Mouse (Mus musculus): ENCODE measurements at regions not wholly inside any gene's neighbourhood (a gene's known extent, or its start where the extent isn't known, plus 50 kb on each side); places are given as distances from the start of the nearest gene placed in this dataset.
A peak's percentile ranks its signal among the peaks of the same experiment; 100 is the strongest.
"Not testable (repeated sequence)": the region's sequence is repeated elsewhere in the genome, so short reads cannot be mapped to it uniquely, and the experiment has no call there.

DNA sequence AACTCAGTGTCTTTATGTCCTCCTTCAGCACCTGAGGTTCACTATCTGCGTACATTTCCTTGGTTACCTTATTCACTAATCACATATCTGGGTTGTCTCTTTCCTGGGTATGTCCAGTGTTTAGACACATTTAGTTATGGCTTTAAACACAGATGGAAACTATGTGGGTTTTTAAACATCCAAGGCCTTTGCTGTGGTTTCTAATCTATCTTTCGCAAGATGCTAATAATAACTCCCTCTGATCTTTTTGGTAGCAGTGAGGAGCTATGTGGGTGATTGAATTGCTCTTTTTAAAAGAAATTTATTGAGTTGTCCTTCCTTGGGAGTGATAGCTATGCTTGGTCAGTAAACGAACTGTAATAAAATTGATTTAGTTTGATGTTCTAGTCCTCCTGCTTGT, 89.7 kb upstream of the Tars start:
- Histone ChIP-seq H3K9me3 (replicated peaks; ENCODE audit: control insufficient read depth, low read length) (no peaks in the 10 kb centered on the region), H3K27ac (ENCODE audit: low read depth, low read length) (no peak overlapping the region), H3K36me3 (ENCODE audit: control insufficient read depth, insufficient read depth, low read length) (no peaks in the 10 kb centered on the region), H3K27me3 (replicated peaks; ENCODE audit: control insufficient read depth, insufficient read depth, low read length) (no peaks in the 10 kb centered on the region), H3K9ac (ENCODE audit: low read length) (no peak overlapping the region), H3K4me2 (ENCODE audit: low read length) (no peak overlapping the region), H3K4me3 (ENCODE audit: low read depth, low read length) (no peak overlapping the region), H3K4me1 (ENCODE audit: control insufficient read depth, insufficient read depth, low read length) (no peaks in the 10 kb centered on the region)
- no peak for DNase-seq (ENCODE audit: low spot score)
- ATAC-seq: no peak
- WGBS: 94% methylated on average over 3 of the region's 3 CpGs

DNA sequence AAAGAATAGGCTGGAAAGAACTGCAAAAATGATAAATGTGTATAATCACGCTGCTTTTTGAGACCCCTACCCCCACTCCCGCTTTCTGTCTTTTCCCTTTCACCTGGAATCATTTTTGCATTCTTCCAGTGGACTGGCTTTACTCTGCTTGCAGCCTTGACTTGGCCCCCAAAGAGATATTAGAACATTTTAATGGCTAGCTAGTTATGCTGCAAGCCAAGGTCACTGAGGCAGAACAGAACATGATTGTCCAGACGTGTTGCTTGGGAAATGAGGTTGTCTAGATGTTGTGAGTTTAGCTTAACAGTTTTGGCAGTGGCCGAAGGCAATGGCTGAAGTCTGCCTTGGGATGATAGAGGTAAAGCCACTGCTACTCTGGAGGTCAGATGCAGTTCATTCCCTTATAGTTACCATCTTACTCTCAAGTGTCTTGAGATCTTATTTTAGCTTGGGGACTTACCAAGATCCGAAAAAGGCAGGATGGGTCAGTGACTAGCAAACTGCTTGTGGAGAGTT, 87.9 kb upstream of the Tars start:
- Histone ChIP-seq H3K9me3 (replicated peaks; ENCODE audit: control insufficient read depth, low read length) (no peaks in the 10 kb centered on the region), H3K4me2 (ENCODE audit: low read length) (no peak overlapping the region), H3K9ac (ENCODE audit: low read length) (no peak overlapping the region), H3K27me3 (replicated peaks; ENCODE audit: control insufficient read depth, insufficient read depth, low read length) (no peaks in the 10 kb centered on the region), H3K27ac (ENCODE audit: low read depth, low read length) (no peak overlapping the region), H3K36me3 (ENCODE audit: control insufficient read depth, insufficient read depth, low read length) (no peaks in the 10 kb centered on the region), H3K4me3 (ENCODE audit: low read depth, low read length) (no peak overlapping the region), H3K4me1 (ENCODE audit: control insufficient read depth, insufficient read depth, low read length) (no peaks in the 10 kb centered on the region)
- ATAC-seq (no peak), DNase-seq (ENCODE audit: low spot score) (no peak)
- WGBS: 81% methylated on average over 5 of the region's 5 CpGs

DNA sequence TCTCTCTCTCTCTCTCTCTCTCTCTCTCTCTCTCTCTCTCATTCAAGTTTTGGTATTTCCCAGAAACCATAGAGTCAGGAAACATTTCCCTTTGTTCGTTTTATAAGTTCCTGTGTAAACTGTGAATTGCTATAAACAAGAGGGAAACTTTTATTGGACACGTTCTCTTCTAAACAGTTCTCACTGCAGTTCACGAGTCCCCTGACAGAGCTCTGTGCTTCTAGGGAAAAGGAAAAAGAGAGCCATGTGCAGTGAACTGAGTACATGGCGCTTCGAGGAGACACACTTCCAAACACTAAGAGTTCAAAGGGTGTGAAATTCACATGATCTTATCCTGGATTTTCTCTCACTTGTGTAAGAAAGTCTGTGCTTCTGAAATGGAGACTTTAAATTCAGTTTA, 84.5 kb upstream of the Tars start:
- no peaks in the 10 kb centered on the region for H3K27me3 ChIP-seq (replicated peaks; ENCODE audit: control insufficient read depth, insufficient read depth, low read length)
- H3K4me1 ChIP-seq (ENCODE audit: control insufficient read depth, insufficient read depth, low read length): no peaks in the 10 kb centered on the region
- H3K4me3 ChIP-seq (ENCODE audit: low read depth, low read length): no peak overlapping the region
- no peak overlapping the region for H3K9ac ChIP-seq (ENCODE audit: low read length)
- no peaks in the 10 kb centered on the region for H3K9me3 ChIP-seq (replicated peaks; ENCODE audit: control insufficient read depth, low read length)
- H3K36me3 ChIP-seq (ENCODE audit: control insufficient read depth, insufficient read depth, low read length): no peaks in the 10 kb centered on the region
- no peak overlapping the region for H3K4me2 ChIP-seq (ENCODE audit: low read length)
- H3K27ac ChIP-seq (ENCODE audit: low read depth, low read length): no peak overlapping the region
- ATAC-seq: no peak
- no peak for DNase-seq (ENCODE audit: low spot score)
- WGBS: 84% methylated on average over 5 of the region's 5 CpGs

DNA sequence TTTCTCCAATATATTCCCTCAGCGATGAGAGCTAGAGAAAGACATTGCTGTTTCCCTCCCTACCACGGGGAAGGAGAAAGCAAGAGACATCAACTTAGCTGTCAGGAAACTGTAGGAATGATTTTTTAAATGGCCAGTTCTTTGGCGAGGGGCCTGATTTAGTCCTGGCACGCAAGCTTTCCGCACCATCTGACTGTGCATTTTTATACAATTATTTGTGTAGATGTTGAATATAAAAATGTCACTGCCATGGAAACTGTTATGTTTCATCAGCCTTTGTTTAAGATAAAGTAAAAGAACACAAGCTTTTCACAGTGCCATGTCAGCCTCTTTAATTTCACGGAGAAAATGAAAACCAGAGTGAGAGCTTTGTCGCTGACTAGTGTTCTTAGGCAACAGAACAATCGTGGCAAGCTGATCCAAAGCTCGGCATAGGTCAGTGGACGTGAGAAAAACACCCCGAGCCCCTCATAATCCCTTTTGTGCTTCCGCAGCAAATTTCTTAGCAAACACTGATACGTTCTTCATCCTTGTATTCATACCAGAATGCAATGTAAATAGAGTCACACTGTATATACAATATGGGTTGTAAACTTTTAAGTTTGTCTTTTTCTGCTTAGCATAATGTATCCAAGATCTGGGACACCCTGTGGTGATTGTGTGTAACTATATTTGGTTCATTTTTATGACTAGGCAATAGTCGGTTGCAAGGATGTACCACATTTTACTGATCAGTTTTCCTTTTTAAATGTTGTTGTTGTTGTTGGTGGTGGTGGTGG, 79.9 kb upstream of the Tars start:
- no peaks in the 10 kb centered on the region for H3K36me3 ChIP-seq (ENCODE audit: control insufficient read depth, insufficient read depth, low read length)
- H3K27me3 ChIP-seq (replicated peaks; ENCODE audit: control insufficient read depth, insufficient read depth, low read length): no peaks in the 10 kb centered on the region
- H3K9me3 ChIP-seq (replicated peaks; ENCODE audit: control insufficient read depth, low read length): no peaks in the 10 kb centered on the region
- ATAC-seq (no peak), DNase-seq (ENCODE audit: low spot score) (peak; percentile 13)
- H3K9ac ChIP-seq (ENCODE audit: low read length): no peak overlapping the region
- H3K4me2 ChIP-seq (ENCODE audit: low read length): no peak overlapping the region
- no peaks in the 10 kb centered on the region for H3K4me1 ChIP-seq (ENCODE audit: control insufficient read depth, insufficient read depth, low read length)
- no peak overlapping the region for H3K4me3 ChIP-seq (ENCODE audit: low read depth, low read length)
- 77% methylated on average over 14 of the region's 14 CpGs for WGBS
- H3K27ac ChIP-seq (ENCODE audit: low read depth, low read length): no peak overlapping the region

DNA sequence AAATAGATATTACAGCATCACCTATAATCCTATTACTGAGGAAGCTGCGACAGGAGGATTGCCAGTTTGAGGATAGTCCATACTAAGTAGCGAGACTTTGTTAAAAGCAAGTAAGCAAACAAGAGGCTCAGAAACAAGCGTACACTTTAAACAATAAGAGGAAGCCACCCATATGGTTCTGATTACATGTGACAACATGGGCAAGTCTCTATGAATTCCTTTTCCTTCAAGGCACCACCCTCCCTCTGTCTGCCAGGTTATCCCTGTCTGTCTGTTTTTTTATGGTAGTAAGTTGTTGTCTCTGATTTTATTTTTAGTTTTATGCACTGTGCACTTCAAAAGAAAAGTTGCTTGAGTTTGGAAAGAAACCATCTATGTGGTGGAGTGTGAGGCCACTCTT, 76.8 kb upstream of the Tars start:
- no peaks in the 10 kb centered on the region for H3K4me1 ChIP-seq (ENCODE audit: control insufficient read depth, insufficient read depth, low read length)

DNA sequence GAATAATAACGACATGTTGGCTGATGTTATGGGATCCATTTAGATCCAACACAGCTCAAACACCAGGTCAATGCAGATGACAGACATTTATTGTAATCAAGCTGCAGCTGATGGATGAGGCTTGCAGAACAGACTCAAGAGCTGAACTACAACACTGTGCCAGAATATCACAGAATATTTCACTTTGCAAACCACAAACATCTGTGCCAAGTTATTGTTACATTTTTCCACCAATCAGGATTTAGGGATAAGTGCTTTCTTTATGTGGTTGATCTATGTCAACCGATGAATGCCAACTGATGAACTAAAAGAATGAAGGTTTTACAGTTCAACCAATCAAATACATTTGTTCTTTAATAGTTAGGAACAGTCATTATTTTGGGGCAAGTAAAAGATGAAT, 63.9 kb upstream of the Tars start:
- ATAC-seq (no peak), DNase-seq (ENCODE audit: low spot score) (no peak)
- H3K27me3 ChIP-seq (replicated peaks; ENCODE audit: control insufficient read depth, insufficient read depth, low read length): no peaks in the 10 kb centered on the region
- 93% methylated on average over 2 of the region's 2 CpGs for WGBS
- no peaks in the 10 kb centered on the region for H3K4me1 ChIP-seq (ENCODE audit: control insufficient read depth, insufficient read depth, low read length)
- no peak overlapping the region for H3K4me2 ChIP-seq (ENCODE audit: low read length)
- no peaks in the 10 kb centered on the region for H3K36me3 ChIP-seq (ENCODE audit: control insufficient read depth, insufficient read depth, low read length)
- H3K9me3 ChIP-seq (replicated peaks; ENCODE audit: control insufficient read depth, low read length): no peaks in the 10 kb centered on the region
- no peak overlapping the region for H3K9ac ChIP-seq (ENCODE audit: low read length)
- H3K4me3 ChIP-seq (ENCODE audit: low read depth, low read length): no peak overlapping the region
- no peak overlapping the region for H3K27ac ChIP-seq (ENCODE audit: low read depth, low read length)

More for the DNA sequence above, 76.8 kb upstream of the Tars start:
- Histone ChIP-seq H3K9ac (ENCODE audit: low read length) (no peak overlapping the region), H3K36me3 (ENCODE audit: control insufficient read depth, insufficient read depth, low read length) (no peaks in the 10 kb centered on the region), H3K4me3 (ENCODE audit: low read depth, low read length) (no peak overlapping the region), H3K27me3 (replicated peaks; ENCODE audit: control insufficient read depth, insufficient read depth, low read length) (no peaks in the 10 kb centered on the region), H3K27ac (ENCODE audit: low read depth, low read length) (no peak overlapping the region), H3K4me2 (ENCODE audit: low read length) (no peak overlapping the region), H3K9me3 (replicated peaks; ENCODE audit: control insufficient read depth, low read length) (no peaks in the 10 kb centered on the region)
- ATAC-seq (no peak), DNase-seq (ENCODE audit: low spot score) (no peak)
- 86% methylated on average over 3 of the region's 3 CpGs for WGBS

DNA sequence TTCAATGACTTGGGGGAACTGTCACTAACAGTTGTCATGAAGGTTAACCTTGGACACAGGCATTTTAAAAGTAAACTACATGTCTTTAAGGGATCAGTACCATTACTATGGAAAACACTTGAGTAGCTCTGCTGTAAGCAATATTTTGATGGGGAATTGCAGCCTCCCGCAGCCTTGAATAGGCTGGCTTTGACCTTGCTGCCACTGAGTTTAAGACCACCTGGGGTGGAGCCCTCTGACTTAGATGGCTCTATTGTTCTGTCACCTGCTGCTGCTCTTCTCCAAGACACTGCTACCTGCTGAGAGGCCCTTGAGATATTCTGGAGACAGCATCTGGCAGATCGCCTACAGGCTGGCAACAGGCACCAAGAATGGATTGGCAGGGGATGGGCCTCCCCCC, 62.1 kb upstream of the Tars start:
- 23% methylated on average over 2 of the region's 2 CpGs for WGBS
- not testable (repeated sequence) for H3K36me3 ChIP-seq (ENCODE audit: control insufficient read depth, insufficient read depth, low read length); H3K9ac ChIP-seq (ENCODE audit: low read length); H3K9me3 ChIP-seq (replicated peaks; ENCODE audit: control insufficient read depth, low read length); H3K4me2 ChIP-seq (ENCODE audit: low read length); DNase-seq (ENCODE audit: low spot score); H3K27me3 ChIP-seq (replicated peaks; ENCODE audit: control insufficient read depth, insufficient read depth, low read length); H3K27ac ChIP-seq (ENCODE audit: low read depth, low read length); H3K4me1 ChIP-seq (ENCODE audit: control insufficient read depth, insufficient read depth, low read length); ATAC-seq; H3K4me3 ChIP-seq (ENCODE audit: low read depth, low read length)

DNA sequence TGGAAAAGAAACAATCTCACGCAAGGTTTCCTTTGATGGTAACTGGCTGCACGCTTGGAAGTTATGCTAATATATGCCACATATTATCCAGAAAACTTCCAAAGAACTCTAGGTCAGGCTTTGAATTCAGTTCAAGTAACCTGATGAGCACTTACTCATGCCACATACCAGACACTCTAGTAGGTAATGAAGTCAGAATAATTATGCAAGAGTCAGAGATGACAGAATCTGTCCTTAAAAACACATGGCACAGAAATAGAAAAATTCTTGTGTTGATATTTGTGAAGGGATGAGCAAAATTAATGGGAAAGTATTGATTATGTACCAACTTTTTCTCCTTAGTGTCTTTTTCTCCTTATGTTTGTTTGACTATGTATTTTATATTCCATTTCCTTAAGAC, 59.8 kb upstream of the Tars start:
- no peaks in the 10 kb centered on the region for H3K9me3 ChIP-seq (replicated peaks; ENCODE audit: control insufficient read depth, low read length)
- H3K36me3 ChIP-seq (ENCODE audit: control insufficient read depth, insufficient read depth, low read length): no peaks in the 10 kb centered on the region
- H3K4me3 ChIP-seq (ENCODE audit: low read depth, low read length): no peak overlapping the region
- DNase-seq (ENCODE audit: low spot score) (no peak), ATAC-seq (no peak)
- no peaks in the 10 kb centered on the region for H3K4me1 ChIP-seq (ENCODE audit: control insufficient read depth, insufficient read depth, low read length)
- no peak overlapping the region for H3K4me2 ChIP-seq (ENCODE audit: low read length)
- no peak overlapping the region for H3K27ac ChIP-seq (ENCODE audit: low read depth, low read length)
- WGBS: 93% methylated on average over 2 of the region's 2 CpGs
- no peaks in the 10 kb centered on the region for H3K27me3 ChIP-seq (replicated peaks; ENCODE audit: control insufficient read depth, insufficient read depth, low read length)
- no peak overlapping the region for H3K9ac ChIP-seq (ENCODE audit: low read length)

DNA sequence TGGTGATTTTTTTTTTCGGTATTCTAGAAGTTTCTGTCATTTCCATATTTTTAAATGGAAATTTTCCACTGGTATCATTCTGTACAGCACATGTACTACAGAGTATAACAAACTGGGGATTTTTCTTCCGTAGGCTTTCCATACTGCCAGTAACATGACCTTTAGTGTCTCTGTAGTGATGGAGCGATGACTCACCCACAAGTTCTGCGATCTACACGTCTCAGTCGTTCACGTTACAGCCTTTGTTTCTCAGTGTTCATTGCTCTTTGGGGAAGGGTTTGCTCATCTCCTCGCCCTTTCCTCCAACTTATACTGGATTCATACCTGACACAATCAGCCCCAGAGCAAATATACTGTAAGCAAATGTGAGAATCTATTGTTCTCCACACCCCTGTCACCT, 57.8 kb upstream of the Tars start:
- no peaks in the 10 kb centered on the region for H3K9me3 ChIP-seq (replicated peaks; ENCODE audit: control insufficient read depth, low read length)
- no peak overlapping the region for H3K27ac ChIP-seq (ENCODE audit: low read depth, low read length)
- H3K9ac ChIP-seq (ENCODE audit: low read length): no peak overlapping the region
- no peak overlapping the region for H3K4me3 ChIP-seq (ENCODE audit: low read depth, low read length)
- 91% methylated on average over 8 of the region's 8 CpGs for WGBS
- H3K36me3 ChIP-seq (ENCODE audit: control insufficient read depth, insufficient read depth, low read length): no peaks in the 10 kb centered on the region
- ATAC-seq (no peak), DNase-seq (ENCODE audit: low spot score) (no peak)
- no peaks in the 10 kb centered on the region for H3K4me1 ChIP-seq (ENCODE audit: control insufficient read depth, insufficient read depth, low read length)
- H3K4me2 ChIP-seq (ENCODE audit: low read length): no peak overlapping the region
- H3K27me3 ChIP-seq (replicated peaks; ENCODE audit: control insufficient read depth, insufficient read depth, low read length): no peaks in the 10 kb centered on the region
